Mouse (Mus musculus): ENCODE data around the gene Prrg2. TPM values are rescaled to one million over a fixed set of nuclear protein-coding genes. Genes with fewer than 3 reads are reported as not detected.

Prrg2 gene
- polyA plus RNA-seq, 1 experiment from 2014 or later = 14.5 TPM

DNA sequence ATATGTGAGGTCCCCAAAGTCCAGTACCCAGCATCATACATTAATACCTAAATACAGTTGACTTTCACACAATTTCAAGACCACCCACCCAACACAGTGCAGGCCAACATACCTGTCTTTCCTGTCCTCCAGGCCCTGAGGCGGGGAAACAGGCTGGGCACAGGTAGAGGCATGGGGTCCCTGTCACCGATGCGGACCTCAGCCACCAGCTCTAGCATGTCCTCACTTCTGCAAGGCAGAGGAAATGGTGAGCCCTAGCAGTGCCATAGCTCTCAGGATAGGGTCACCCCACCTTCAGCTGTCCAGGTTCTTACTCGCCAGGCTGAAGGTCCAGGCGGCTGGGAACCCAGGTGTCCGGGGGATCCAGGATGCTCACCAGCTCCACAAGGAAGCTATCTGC is 50.5 kb downstream of the Prrg2 start:
- H3K27ac ChIP-seq (replicated peaks in 1 of 2; ENCODE audit: control insufficient read depth in 1 of 2, insufficient read depth in 1 of 2, low read depth in 2 of 2, low read length in 2 of 2) = no peak overlapping the region
- no peak overlapping the region for H3K4me2 ChIP-seq (ENCODE audit: low read length)
- H3K36me3 ChIP-seq (ENCODE audit: control insufficient read depth, insufficient read depth, low read length) = peaks cover 70% of the 10 kb centered on the region
- H3K9me3 ChIP-seq (ENCODE audit: control insufficient read depth, low read length) = no peaks in the 10 kb centered on the region
- H3K4me3 ChIP-seq (ENCODE audit: control insufficient read depth in 1 of 2, insufficient read depth in 1 of 2, low read depth in 1 of 2, low read length in 2 of 2) = no peak overlapping the region
- no peak for ATAC-seq (ENCODE audit: insufficient number of reproducible peaks, insufficient read depth, low FRiP score, low read depth)
- no peaks in the 10 kb centered on the region for H3K27me3 ChIP-seq (ENCODE audit: control insufficient read depth, insufficient read depth, low read length)
- H3K9ac ChIP-seq (ENCODE audit: low read length) = no peak overlapping the region
- H3K4me1 ChIP-seq (ENCODE audit: control insufficient read depth in 2 of 2, insufficient read depth in 2 of 2, low read length in 2 of 2) = peaks cover 0 to 8% of the 10 kb centered on the region in 2 experiments; a peak in 1 of 4 replicates
- 89% methylated on average over 6 of the region's 6 CpGs for WGBS

DNA sequence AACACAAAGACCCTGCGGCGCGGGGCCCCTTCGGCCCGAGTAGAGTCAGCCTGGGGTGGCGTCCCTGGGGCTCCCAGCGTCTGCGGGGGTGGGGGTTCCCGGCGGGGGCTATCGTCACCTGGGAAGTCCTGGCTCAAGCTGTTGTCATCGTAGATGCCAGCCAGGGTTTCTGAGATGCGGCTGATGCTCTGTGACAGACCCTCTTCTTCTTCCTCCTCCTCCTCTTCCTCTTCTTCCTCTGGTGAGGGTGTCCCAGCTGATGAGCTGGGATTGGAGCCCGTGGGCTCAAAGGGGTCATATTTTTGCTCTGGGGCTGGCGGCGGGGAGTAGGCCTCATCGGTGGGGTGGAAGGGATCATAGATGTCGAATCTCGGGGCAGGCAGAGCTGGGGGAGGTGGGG is 54.1 kb downstream of the Prrg2 start:
- no peak for ATAC-seq (ENCODE audit: insufficient number of reproducible peaks, insufficient read depth, low FRiP score, low read depth)
- Histone ChIP-seq H3K4me2 (ENCODE audit: low read length) (no peak overlapping the region), H3K9me3 (ENCODE audit: control insufficient read depth, low read length) (no peaks in the 10 kb centered on the region), H3K4me3 (ENCODE audit: control insufficient read depth in 1 of 2, insufficient read depth in 1 of 2, low read depth in 1 of 2, low read length in 2 of 2) (no peak overlapping the region), H3K27me3 (ENCODE audit: control insufficient read depth, insufficient read depth, low read length) (no peaks in the 10 kb centered on the region), H3K9ac (ENCODE audit: low read length) (no peak overlapping the region), H3K27ac (replicated peaks in 1 of 2; ENCODE audit: control insufficient read depth in 1 of 2, insufficient read depth in 1 of 2, low read depth in 2 of 2, low read length in 2 of 2) (no peak overlapping the region), H3K36me3 (ENCODE audit: control insufficient read depth, insufficient read depth, low read length) (peaks cover 99% of the 10 kb centered on the region), H3K4me1 (ENCODE audit: control insufficient read depth in 2 of 2, insufficient read depth in 2 of 2, low read length in 2 of 2) (no peaks in the 10 kb centered on the region)
- WGBS = 93% methylated on average over 19 of the region's 19 CpGs

DNA sequence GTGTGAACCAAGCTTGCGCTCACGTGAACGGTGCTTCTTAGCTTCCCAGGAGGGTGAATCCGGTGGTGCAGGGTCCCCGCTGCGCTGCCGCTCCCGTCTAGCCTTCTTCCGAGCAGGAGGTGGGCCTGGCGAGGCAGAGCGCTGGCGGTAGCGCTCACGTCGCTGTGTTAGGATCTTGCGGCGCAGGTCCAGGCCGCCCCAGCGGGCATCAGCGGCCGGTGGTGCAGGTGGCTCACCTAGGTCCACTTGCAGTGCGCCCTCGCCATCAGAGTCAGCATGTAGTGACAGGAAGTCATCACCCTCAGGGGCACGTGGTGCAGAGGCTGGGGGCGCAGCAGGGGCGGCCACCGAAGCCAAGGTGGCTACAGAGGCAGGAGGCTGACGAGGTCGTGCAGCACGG is 54.6 kb downstream of the Prrg2 start:
- Histone ChIP-seq H3K9ac (ENCODE audit: low read length) (no peak overlapping the region), H3K4me1 (ENCODE audit: control insufficient read depth in 2 of 2, insufficient read depth in 2 of 2, low read length in 2 of 2) (no peaks in the 10 kb centered on the region), H3K27ac (replicated peaks in 1 of 2; ENCODE audit: control insufficient read depth in 1 of 2, insufficient read depth in 1 of 2, low read depth in 2 of 2, low read length in 2 of 2) (no peak overlapping the region), H3K36me3 (ENCODE audit: control insufficient read depth, insufficient read depth, low read length) (peaks cover 99% of the 10 kb centered on the region), H3K27me3 (ENCODE audit: control insufficient read depth, insufficient read depth, low read length) (no peaks in the 10 kb centered on the region), H3K4me2 (ENCODE audit: low read length) (no peak overlapping the region), H3K4me3 (ENCODE audit: control insufficient read depth in 1 of 2, insufficient read depth in 1 of 2, low read depth in 1 of 2, low read length in 2 of 2) (no peak overlapping the region), H3K9me3 (ENCODE audit: control insufficient read depth, low read length) (no peaks in the 10 kb centered on the region)
- no peak for ATAC-seq (ENCODE audit: insufficient number of reproducible peaks, insufficient read depth, low FRiP score, low read depth)
- WGBS = 92% methylated on average over 30 of the region's 30 CpGs

DNA sequence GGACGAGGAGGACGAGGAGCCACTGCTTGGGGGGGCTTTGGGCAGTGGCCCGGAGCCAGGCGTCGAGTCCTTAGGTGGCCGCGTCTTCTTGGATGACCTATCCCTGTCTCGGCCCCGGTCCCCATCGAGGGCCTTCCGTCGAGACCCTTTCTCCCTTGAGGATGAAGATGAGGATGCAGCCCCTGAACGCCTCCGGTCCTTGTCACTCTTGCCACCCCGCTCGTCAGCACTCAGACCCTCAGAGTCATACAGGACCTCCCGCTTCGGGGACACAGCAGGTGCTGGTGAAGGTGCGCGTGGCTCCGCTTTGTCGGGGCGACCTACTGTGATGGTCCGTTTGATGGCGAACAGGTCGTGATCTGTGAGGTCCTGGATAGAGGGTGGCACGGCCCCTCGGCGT is 55.3 kb downstream of the Prrg2 start:
- 94% methylated on average over 29 of the region's 29 CpGs for WGBS
- peaks cover 99% of the 10 kb centered on the region for H3K36me3 ChIP-seq (ENCODE audit: control insufficient read depth, insufficient read depth, low read length)
- ATAC-seq (ENCODE audit: insufficient number of reproducible peaks, insufficient read depth, low FRiP score, low read depth) = no peak

DNA sequence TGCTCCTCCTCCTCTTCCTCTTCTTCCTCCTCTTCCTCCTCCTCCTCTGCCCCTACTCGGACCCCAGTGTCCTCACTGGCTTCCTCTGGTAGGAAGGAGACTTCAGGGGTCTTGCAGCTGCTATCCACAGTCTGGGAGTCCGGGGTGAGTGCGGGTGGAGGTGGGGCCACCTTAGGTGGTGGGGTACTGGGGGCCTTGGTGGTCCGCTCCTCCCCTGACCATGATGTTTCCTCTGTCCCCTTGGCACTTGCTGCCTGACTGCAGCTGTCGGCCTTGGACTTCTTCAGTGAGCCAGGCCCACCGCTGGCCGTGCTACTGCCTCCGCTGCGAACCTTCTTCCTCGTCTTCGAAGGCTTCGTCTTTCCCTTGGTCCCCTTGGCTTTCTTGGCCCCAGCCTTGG is 56.0 kb downstream of the Prrg2 start:
- WGBS = 91% methylated on average over 12 of the region's 12 CpGs

More for the DNA sequence above, 55.3 kb downstream of the Prrg2 start:
- Histone ChIP-seq H3K4me2 (ENCODE audit: low read length) (no peak overlapping the region), H3K27me3 (ENCODE audit: control insufficient read depth, insufficient read depth, low read length) (no peaks in the 10 kb centered on the region), H3K27ac (replicated peaks in 1 of 2; ENCODE audit: control insufficient read depth in 1 of 2, insufficient read depth in 1 of 2, low read depth in 2 of 2, low read length in 2 of 2) (no peak overlapping the region), H3K4me3 (ENCODE audit: control insufficient read depth in 1 of 2, insufficient read depth in 1 of 2, low read depth in 1 of 2, low read length in 2 of 2) (no peak overlapping the region), H3K9me3 (ENCODE audit: control insufficient read depth, low read length) (no peaks in the 10 kb centered on the region), H3K9ac (ENCODE audit: low read length) (no peak overlapping the region), H3K4me1 (ENCODE audit: control insufficient read depth in 2 of 2, insufficient read depth in 2 of 2, low read length in 2 of 2) (no peaks in the 10 kb centered on the region)

DNA sequence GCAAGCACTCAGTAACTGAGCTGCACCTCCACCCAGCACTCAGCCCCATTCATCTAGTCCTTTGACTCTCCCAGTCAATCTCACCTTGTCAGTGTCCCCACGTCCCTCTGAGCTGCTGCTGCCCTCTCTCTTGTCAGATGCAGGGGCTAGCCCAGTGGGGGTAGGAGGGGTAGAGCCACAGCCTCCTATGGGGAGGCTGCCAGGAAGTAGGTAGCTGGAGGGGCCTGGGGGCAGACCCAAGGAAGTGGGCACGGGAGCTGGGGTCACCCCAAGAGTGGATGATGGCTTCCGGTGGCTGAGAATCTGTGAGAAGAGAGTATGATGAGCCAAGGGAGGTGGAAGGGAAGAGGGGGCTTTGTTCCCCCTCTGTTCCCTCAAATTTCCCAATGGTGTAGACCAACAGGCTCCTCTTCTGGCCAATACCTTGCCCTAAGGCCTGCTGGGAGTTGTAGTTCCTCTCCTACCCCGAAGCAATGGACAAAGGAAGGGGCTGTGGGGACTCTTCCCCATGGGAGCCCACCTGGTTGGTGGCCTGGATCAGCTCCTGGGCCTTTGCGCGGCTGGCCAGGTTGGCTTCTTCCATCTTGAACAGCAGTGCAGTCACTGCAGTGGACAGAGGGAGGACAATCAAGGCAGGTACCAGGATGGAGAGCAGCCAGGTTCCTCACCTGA is 57.0 kb downstream of the Prrg2 start:
- Histone ChIP-seq H3K4me1 (ENCODE audit: control insufficient read depth in 2 of 2, insufficient read depth in 2 of 2, low read length in 2 of 2) (peaks cover 0 to 4% of the 10 kb centered on the region in 2 experiments; a peak in 1 of 4 replicates), H3K4me2 (ENCODE audit: low read length) (no peak overlapping the region), H3K27ac (replicated peaks in 1 of 2; ENCODE audit: control insufficient read depth in 1 of 2, insufficient read depth in 1 of 2, low read depth in 2 of 2, low read length in 2 of 2) (no peak overlapping the region), H3K9ac (ENCODE audit: low read length) (no peak overlapping the region), H3K4me3 (ENCODE audit: control insufficient read depth in 1 of 2, insufficient read depth in 1 of 2, low read depth in 1 of 2, low read length in 2 of 2) (no peak overlapping the region), H3K9me3 (ENCODE audit: control insufficient read depth, low read length) (no peaks in the 10 kb centered on the region), H3K36me3 (ENCODE audit: control insufficient read depth, insufficient read depth, low read length) (peaks cover 99% of the 10 kb centered on the region), H3K27me3 (ENCODE audit: control insufficient read depth, insufficient read depth, low read length) (no peaks in the 10 kb centered on the region)
- ATAC-seq (ENCODE audit: insufficient number of reproducible peaks, insufficient read depth, low FRiP score, low read depth) = no peak
- WGBS = 86% methylated on average over 6 of the region's 6 CpGs

More for the DNA sequence above, 56.0 kb downstream of the Prrg2 start:
- Histone ChIP-seq H3K9me3 (ENCODE audit: control insufficient read depth, low read length) (no peaks in the 10 kb centered on the region), H3K4me2 (ENCODE audit: low read length) (no peak overlapping the region), H3K27me3 (ENCODE audit: control insufficient read depth, insufficient read depth, low read length) (no peaks in the 10 kb centered on the region), H3K27ac (replicated peaks in 1 of 2; ENCODE audit: control insufficient read depth in 1 of 2, insufficient read depth in 1 of 2, low read depth in 2 of 2, low read length in 2 of 2) (no peak overlapping the region), H3K4me3 (ENCODE audit: control insufficient read depth in 1 of 2, insufficient read depth in 1 of 2, low read depth in 1 of 2, low read length in 2 of 2) (no peak overlapping the region), H3K4me1 (ENCODE audit: control insufficient read depth in 2 of 2, insufficient read depth in 2 of 2, low read length in 2 of 2) (no peaks in the 10 kb centered on the region; a peak in 1 of 4 replicates), H3K9ac (ENCODE audit: low read length) (no peak overlapping the region), H3K36me3 (ENCODE audit: control insufficient read depth, insufficient read depth, low read length) (peaks cover 99% of the 10 kb centered on the region)
- no peak for ATAC-seq (ENCODE audit: insufficient number of reproducible peaks, insufficient read depth, low FRiP score, low read depth)

DNA sequence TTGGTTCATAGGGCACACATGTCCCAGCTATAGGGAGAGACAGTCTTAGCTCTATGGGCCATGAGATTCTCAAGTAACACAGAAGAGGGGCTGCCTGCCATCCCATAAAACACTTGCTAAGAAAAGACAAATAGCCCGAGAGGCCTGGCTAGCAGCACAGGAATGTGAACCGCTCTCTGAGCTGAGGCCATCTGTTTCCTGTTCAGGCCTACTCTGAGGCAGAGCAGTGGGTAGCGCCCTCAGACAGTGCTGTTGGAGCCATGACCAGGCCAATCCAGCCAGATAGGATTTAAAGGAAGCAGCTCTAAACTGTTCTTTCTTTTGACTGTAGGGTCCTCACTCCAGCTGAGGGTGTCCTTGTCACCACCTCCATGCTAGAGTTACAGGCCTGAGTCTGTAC is 57.9 kb downstream of the Prrg2 start:
- no peaks in the 10 kb centered on the region for H3K27me3 ChIP-seq (ENCODE audit: control insufficient read depth, insufficient read depth, low read length)
- WGBS = 47% methylated on average over 3 of the region's 3 CpGs
- no peak overlapping the region for H3K4me3 ChIP-seq (ENCODE audit: control insufficient read depth in 1 of 2, insufficient read depth in 1 of 2, low read depth in 1 of 2, low read length in 2 of 2)
- no peaks in the 10 kb centered on the region for H3K9me3 ChIP-seq (ENCODE audit: control insufficient read depth, low read length)
- peaks cover 99% of the 10 kb centered on the region for H3K36me3 ChIP-seq (ENCODE audit: control insufficient read depth, insufficient read depth, low read length)
- no peak overlapping the region for H3K9ac ChIP-seq (ENCODE audit: low read length)
- H3K27ac ChIP-seq (replicated peaks in 1 of 2; ENCODE audit: control insufficient read depth in 1 of 2, insufficient read depth in 1 of 2, low read depth in 2 of 2, low read length in 2 of 2) = peak overlapping the region; percentile 35 to 45; a peak in 2 of 4 replicates
- no peak overlapping the region for H3K4me2 ChIP-seq (ENCODE audit: low read length)
- ATAC-seq (ENCODE audit: insufficient number of reproducible peaks, insufficient read depth, low FRiP score, low read depth) = no peak
- H3K4me1 ChIP-seq (ENCODE audit: control insufficient read depth in 2 of 2, insufficient read depth in 2 of 2, low read length in 2 of 2) = peaks cover 4 to 13% of the 10 kb centered on the region in 2 experiments
